Mouse (Mus musculus) left cerebral cortex, postnatal 10 days (tissue): Measurements from ENCODE around the gene Zfp84. TPM values are rescaled to one million over a fixed set of nuclear protein-coding genes. Genes with fewer than 3 reads are reported as not detected.
A peak's percentile ranks its signal among the peaks of the same experiment; 100 is the strongest.

Experiments used
- DNase-seq, 2 experiments: peaks; one replicate each; pipeline ENCODE4 v3.0.0; 2021 to 2022; ENCODE audit warnings: low spot score in 2 of 2, mixed read lengths in 1 of 2; ENCODE audit errors: extremely low spot score in 1 of 2
- intact Hi-C: fragments of 180-260 bp; cut with DNase I; formaldehyde crosslinking; loops from one replicate; pipeline ENCODE4 v1.15.1; 2025
- microRNA-seq: library from miRNA; unstranded; fragments of <30 nt; microRNA quantifications from one replicate; pipeline ENCODE4 v1.2.0, GENCODE M21; 2022
- total RNA-seq, 2 experiments: library from RNA; stranded (reverse); gene quantifications; 2 replicates each; pipeline ENCODE4 v1.2.3; 2021

Gene Zfp84
- total RNA-seq, 2 experiments from 2014 or later = 15.0 to 16.6 TPM

- DNase-seq = no peak
- intact Hi-C loops = no loop called here
These were observed 46.0 kb downstream of the Zfp84 start for GRCm38 (mm10) chr7:29814381-29814780.

DNA sequence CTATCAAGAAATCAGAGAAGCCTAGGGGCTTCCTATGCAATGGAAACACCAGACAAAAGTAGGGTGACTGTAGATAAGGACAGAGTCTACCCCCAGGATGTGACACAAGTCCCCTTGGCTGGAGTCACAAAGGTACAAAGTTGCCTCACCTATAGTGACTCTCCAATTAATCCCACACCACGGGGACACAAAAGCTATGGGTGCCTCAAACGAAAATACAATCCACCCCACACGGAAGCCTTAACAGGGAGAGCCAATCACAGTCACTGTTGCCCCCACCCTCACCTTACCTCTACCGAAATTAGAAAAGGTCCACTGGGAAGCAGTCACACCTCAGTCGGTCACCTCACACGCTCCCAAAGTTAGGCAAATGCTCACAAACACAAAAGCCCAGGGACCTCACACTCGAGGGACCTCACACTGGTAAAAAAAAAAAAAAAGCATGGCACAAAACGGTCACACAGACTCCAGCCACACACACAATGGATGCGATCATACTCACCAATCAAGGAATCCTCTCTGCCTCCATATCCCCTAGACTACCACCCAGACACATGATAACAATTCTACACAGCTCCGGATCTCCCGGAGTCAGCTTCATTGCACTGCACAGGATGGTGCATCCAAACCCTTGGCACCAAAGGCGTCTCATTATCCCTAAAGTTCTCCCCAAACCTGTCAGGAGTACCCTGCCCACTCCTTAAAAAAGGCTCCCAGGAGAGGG, 46.9 kb downstream of the Zfp84 start:
- no peak for DNase-seq
- intact Hi-C loops = no loop called here

DNA sequence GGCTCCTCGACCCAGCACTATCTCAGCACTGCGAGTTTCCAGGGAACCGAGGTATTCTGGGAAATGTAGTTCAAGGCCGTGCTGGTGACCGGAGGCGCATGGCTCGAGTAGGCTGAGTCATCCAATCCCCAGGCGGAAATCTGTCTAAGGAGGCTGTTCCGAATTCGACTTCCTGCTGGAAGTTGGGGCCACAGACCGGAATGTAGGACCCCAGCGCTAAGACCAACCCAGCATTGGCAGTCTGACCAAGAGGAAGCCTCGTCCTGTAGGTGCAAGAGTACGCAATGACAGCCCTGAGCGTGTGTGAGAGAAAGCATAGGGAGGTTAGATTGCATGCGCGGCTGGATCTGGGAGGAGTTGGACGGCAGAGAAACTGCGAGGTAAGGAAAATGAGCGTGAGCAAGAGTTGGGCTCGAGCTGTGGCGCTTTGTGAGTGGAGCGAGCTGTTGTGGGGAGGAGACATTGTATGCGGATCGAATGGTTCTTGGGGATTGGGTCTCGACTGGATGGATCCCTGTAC, 47.6 kb downstream of the Zfp84 start, which contains the start of gene Zfp790:
Gene Zfp790, plus strand, starts transcription at position 205 of the 520 bp plus-strand sequence.
- DNase-seq = peak; percentile 91 to 94
- intact Hi-C loops = no loop called here

DNA sequence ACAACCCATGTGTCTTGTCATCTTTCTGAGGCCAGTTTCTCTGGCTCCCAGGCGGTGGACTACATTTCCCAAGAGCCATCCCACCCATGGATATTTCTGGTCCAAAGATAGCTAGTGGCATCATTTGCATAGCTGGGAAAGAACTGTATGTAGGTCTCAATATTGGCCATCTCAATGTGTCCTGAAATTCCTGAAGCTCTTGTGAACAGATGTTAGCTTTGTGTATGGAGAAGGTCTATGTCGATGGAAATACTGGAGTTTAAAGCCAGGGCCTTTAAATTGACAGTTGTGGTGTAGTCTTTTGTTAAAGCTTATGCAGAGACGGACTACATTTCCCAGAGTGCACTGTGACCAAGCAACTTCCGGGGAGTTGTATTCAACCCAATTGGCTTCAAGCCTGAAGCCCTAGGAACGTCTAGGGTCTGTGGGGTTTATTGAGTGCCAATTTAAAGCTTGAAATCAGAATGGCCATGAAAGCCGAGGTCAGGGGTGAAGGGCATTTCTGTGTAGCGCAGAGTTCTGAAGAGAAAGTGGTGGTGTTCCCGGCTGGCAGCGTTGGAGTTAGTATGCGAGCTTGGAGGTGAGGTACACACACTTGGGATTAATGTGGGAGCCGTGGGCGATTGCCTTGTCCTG, 50.4 kb downstream of the Zfp84 start:
- peak; percentile 71 to 74 for DNase-seq
- intact Hi-C loops = no loop called here

GRCm38 (mm10) chr7:29828001-29828400, 59.6 kb downstream of the Zfp84 start:
- intact Hi-C loops = loop anchor here (10.0 kb wide), 1 partner anchor 67 kb away; no protein-coding TSS in a partner anchor
- DNase-seq = no peak

Small RNA genes within 50 kb of the gene (microRNA-seq; reads per million reads assigned to microRNA genes)
- gene Mir1964 = 2.6 reads per million

Other genes with a start within 250 kb of the Zfp84 start
- gene Sipa1l3, start 249.9 kb upstream of the Zfp84 start, total RNA-seq = 10 to 100 TPM; 50.4 to 53.7 TPM
- under 1 TPM; 0.15 to 0.36 TPM for gene Catsperg2, start 41.5 kb upstream of the Zfp84 start, total RNA-seq
- gene Zfp30, start 15.4 kb downstream of the Zfp84 start, total RNA-seq = 10 to 100 TPM; 10.4 to 10.8 TPM
- 10 to 100 TPM; 20.1 to 22.2 TPM for gene Zfp790, start 47.6 kb downstream of the Zfp84 start, total RNA-seq
- gene Zfp940, start 85.1 kb downstream of the Zfp84 start, total RNA-seq = 10 to 100 TPM; 17.0 to 24.6 TPM
- gene Zfp420, start 91.4 kb downstream of the Zfp84 start, total RNA-seq = 10 to 100 TPM; 14.6 to 14.7 TPM
- gene Zfp27, start 138.0 kb downstream of the Zfp84 start, total RNA-seq = 10 to 100 TPM; 21.4 to 21.9 TPM
- gene Zfp383, start 139.7 kb downstream of the Zfp84 start, total RNA-seq = 1 to 10 TPM; 7.9 to 8.0 TPM
- 10 to 100 TPM; 22.6 to 23.4 TPM for gene Zfp74, start 185.5 kb downstream of the Zfp84 start, total RNA-seq
- 1 to 10 TPM; 4.1 to 5.0 TPM for gene Zfp568, start 215.4 kb downstream of the Zfp84 start, total RNA-seq